Mouse (Mus musculus) liver (tissue): ENCODE measurements around the gene Vmn1r10.

ENCODE experiments used
- DNase-seq: peaks from one replicate; pipeline ENCODE4 v3.0.0-alpha.2; 2020; ENCODE audit warnings: mixed read lengths

Vmn1r10 gene

DNA sequence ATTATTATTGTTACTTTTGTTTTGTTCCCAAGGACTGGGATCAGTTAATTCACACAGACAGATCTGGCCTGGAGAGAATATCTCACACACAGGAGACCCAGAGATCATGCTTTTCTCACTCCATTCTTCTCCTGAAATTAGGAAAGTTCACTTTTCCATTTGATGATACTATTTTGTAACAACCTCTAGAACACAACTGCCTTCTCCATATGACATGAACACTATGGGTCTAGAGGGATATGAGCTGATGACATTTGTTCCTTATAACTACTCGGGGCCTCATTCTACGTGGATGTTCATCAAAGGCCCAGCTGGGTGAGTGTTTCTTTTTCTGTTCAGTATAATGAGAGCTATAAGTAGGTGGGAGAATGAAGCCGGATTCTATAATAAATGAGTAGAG, at the start of gene Vmn1r10:
Gene Vmn1r10 (plus strand): TSS at position 301 of the 400 bp plus-strand sequence.
- DNase-seq = no peak

DNA sequence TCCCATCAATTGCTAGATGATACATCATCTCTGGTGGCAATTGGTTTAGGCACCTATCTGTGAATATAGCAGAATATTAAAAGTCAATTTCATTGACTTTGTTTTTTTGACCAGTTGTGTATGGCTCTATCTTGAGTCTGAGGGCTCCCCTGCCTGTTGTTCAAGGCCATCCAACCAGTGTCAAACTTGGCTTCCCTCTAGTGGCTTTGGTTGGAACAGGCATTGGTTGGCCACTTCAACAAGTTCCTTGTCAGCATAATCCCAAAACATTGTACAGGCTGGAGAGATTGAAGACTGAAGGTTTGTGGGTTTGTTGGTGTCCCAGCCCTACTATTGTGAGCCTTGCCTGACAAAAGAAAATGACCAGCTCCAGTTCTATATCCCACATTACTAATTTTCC, 45.5 kb upstream of the Vmn1r10 start:
- no peak for DNase-seq

DNA sequence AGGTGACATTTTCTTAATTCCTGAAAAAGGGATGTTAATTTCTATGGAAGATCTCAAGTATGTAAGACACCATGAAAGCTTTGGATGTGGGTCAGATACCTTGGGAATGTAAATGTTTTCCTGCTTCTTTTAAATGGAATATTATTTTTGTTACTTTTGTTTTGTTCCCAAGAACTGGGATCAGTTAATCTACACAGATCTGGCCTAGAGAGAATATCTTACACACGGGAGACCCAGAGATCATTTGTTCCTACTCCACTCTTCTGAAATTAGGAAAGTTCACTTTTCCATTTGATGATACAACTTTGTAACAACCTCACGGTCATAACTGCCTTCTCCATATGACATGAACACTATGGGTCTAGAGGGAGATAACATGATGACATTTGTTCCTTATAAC, 42.8 kb upstream of the Vmn1r10 start, which contains the start of gene Vmn1r9:
Gene Vmn1r9 (plus strand): TSS at position 301 of the 400 bp plus-strand sequence.
- no peak for DNase-seq

DNA sequence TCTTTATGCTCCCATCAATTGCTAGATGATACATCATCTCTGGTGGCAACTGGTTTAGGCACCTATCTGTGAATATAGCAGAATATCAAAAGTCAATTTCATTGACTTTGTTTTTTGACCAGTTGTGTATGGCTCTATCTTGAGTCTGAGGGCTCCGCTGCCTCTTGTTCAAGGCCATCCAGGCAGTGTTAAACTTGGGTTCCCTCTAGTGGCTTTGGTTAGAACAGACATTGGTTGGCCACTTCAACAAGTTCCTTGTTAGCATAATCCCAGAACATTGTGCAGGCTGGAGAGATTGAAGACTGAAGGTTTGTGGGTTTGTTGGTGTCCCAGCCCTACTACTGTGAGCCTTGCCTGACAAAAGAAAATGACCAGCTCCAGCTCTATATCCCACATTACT, 2.9 kb upstream of the Vmn1r10 start:
- DNase-seq = no peak

DNA sequence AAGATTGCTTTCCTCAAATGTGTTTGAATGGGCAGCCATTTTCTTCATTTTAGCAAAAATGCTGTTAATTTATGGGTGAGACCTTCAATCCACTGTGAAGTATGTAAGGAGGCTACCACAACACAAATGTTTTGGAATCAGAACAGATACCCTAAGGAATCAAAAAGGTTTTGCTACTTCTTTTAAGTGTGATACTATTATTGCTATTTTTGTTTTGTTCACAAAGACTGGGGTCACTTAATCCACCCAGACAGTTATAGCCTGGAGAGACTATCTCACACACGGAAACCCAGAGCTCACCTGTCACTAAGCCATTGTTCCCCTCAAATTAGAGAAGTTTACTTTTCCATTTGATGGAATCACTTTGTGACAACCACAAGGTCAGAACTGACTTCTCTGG, 23.9 kb downstream of the Vmn1r10 start, which contains the start of gene Vmn1r11:
Gene Vmn1r11 (plus strand): TSS at position 301 of the 400 bp plus-strand sequence.
- no peak for DNase-seq

DNA sequence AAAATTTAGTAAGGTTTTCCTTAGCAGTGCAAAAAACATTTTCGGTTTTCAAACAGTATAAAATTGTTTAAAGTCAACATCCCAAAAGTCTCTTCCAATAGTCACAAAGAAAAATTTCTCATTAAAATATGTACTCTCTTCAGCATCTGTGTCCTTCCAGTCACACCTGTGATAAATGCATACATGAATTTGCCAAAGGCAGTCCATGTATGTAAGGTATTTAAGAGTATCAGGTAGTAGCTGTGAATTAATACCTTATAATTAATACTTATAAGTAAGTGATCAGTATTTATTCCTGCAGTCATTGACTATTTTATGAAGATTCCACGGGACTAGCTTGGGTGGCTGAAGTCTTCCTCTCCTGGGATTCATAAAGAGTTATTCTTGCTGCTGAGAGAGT, 47.4 kb downstream of the Vmn1r10 start, which contains the start of gene Vmn1r12:
Gene Vmn1r12 (plus strand): TSS at position 301 of the 400 bp plus-strand sequence.
- DNase-seq = no peak
